Mouse (Mus musculus) mammary gland, adult 2 months (tissue): ENCODE data around the gene Ss18l1. TPM values are rescaled to one million over a fixed set of nuclear protein-coding genes. Genes with fewer than 3 reads are reported as not detected.

Source experiments
- polyA plus RNA-seq: library from polyadenylated mRNA; depleted of rRNA; stranded (reverse); fragments of >200 nt; gene quantifications from 2 replicates; pipeline ENCODE4 v1.2.3, GENCODE M21; 2012; ENCODE audit warnings: low replicate concordance; rRNA removed

Gene Ss18l1
- polyA plus RNA-seq, result 7.6 and 8.6 TPM in 2 replicates

DNA sequence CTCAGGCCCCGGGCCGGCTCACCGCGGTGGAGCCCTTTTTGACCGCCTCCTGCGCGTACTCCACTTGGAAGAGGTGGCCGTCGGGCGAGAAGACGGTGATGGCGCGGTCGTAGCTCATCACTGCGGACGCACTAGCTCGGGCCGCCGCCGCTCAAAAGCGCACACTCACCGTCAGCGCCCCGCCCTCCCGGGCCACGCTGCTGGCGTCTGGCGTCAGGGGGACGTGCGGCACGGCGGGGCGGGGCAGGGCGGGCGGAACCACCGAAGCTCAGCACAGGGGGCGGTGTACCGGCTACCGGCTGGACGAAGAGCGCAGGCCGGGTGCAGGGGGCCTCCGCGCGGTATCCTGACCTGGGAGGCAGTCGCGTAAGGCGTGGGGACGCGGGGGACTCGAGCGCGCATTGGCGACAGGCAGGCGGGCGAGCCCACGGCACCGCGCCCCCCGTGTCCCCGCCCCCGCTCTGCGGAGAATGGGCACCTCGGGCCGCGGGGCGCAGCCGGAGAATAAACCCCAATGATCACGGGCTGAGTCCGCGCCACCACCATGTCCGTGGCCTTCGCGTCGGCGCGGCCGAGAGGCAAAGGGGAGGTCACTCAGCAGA lies at the start of gene Ss18l1, which contains the start of gene Psma7:
Gene Ss18l1 (plus strand): TSS at position 254 of the 602 bp plus-strand sequence.
Gene Psma7 (minus strand): TSS at position 178 of the 602 bp plus-strand sequence.

GRCm38 (mm10) chr2:180024401-180025098 lies 17.8 kb upstream of the Ss18l1 start, which contains the start of gene Lsm14b:
Gene Lsm14b (plus strand): TSS chr2:180024987.

DNA sequence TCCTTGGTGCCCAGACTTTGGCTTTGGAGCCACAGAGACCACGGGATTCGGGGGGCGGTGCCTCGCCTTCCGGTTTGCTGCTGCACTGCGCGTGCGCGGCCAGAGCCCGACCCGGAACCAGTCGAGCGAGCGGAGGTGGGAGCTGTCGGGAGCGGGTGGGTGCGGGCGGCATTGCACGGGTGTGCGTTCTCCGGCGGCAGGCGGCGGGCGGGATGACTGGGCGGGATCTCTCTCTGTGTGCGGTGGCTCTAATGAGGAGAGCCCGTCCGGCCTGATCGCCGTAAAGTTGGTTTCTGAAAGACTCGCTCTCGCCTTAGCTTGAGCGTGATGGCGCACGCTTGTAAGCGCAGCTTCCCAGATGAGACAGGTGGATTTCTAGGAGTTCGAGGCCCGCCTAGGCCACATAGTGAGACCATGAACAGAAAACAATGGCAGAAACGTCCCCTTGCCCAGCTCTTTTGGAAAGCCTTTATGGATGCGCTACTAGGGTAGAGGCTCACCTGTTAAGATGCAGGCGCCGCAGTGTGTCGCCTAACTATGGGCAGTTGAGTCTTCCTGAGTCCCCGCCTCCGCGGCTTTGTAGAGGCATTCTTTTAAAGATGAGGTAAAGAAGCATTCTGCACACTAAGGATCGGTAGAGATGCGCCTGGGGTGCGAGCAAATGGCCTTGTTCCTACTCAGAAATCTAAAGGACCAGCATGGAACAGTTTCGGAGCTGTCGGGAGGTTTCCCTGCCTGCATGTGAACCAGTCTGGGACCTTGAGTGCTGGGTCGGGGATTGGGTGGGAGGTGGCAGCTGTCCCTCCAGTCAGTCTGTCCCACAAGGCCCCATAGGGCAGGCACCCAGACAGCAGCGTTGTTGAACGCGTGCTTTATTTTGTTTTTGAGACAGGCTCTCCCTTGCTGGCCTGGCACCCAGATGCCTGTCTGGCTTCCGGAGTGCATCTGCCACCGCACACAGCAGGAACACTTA lies 28.5 kb downstream of the Ss18l1 start, which contains the start of gene Mtg2:
Gene Mtg2 (plus strand): TSS at position 108 of the 973 bp plus-strand sequence.

DNA sequence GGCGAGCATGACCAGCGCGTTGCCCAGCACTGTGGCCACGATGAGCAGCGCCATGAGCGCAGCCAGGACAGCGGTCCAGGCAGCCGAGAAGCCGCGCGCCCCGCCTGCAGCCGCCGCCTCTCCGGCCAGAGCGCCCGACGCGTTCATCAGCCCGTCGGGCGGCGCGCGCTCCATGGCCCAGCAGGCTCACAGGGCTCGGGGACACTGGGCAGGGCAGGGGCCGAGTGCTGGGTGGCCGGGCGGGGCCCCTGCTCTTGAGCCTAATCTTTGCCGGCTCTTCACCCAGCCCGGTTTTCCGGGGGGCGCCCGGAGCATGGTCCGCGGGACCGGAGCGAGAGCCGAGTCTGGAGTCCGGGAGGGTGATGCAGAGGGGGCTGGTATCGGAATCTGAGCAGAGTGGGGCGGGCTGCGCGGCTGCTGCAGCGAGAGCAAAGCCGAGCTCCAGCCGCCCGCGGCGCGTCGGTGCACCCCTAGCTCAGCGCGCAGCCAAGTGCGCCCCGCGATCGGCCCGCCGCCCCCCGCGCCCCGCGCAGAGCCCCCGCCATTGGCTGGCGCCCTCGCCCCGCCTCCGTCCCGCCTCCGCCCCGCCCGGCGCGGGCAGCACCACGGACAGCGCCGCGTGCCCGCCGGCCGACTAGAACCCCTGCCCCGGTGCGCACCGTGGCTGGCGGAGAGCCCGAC lies 61.8 kb downstream of the Ss18l1 start, which contains the start of gene Hrh3:
Gene Hrh3 (minus strand): TSS at position 511 of the 681 bp plus-strand sequence.

GRCm38 (mm10) chr2:180118661-180119438 lies 76.5 kb downstream of the Ss18l1 start, which contains the start of gene Osbpl2:
Gene Osbpl2 (plus strand): TSS chr2:180119306.

Other genes with a start within 250 kb of the Ss18l1 start
- 6.2 and 12.2 TPM in 2 replicates for gene Taf4, start 65.9 kb upstream of the Ss18l1 start, polyA plus RNA-seq
- gene Lsm14b, start 17.5 kb upstream of the Ss18l1 start, polyA plus RNA-seq, result 19.5 and 22.5 TPM in 2 replicates
- gene Psma7, start 76 bp upstream of the Ss18l1 start, polyA plus RNA-seq, result 132 and 175 TPM in 2 replicates
- gene Mtg2, start 28.1 kb downstream of the Ss18l1 start, polyA plus RNA-seq, result 16.8 and 21.2 TPM in 2 replicates
- not detected in 2 replicates for gene Hrh3, start 62.0 kb downstream of the Ss18l1 start, polyA plus RNA-seq
- gene Osbpl2, start 76.8 kb downstream of the Ss18l1 start, polyA plus RNA-seq, result 22.3 and 27.6 TPM in 2 replicates
- 134 and 222 TPM in 2 replicates for gene Adrm1, start 129.0 kb downstream of the Ss18l1 start, polyA plus RNA-seq
- 98.2 and 129 TPM in 2 replicates for gene Lama5, start 183.3 kb downstream of the Ss18l1 start, polyA plus RNA-seq
- 2,351 and 3,651 TPM in 2 replicates for gene Rps21, start 214.9 kb downstream of the Ss18l1 start, polyA plus RNA-seq
- gene Cables2, start 231.0 kb downstream of the Ss18l1 start, polyA plus RNA-seq, result 28.6 and 39.3 TPM in 2 replicates
- 1.8 and 2.4 TPM in 2 replicates for gene Rbbp8nl, start 247.4 kb downstream of the Ss18l1 start, polyA plus RNA-seq